Mouse (Mus musculus) embryonic fibroblast, embryonic 13.5 days (primary cell): ENCODE results near the gene Adam19.

Source experiments
- CTCF ChIP-seq: IDR thresholded peaks from 2 replicates; pipeline ENCODE4 v1.5.1; 2011; ENCODE audit warnings: mild to moderate bottlenecking, control low read depth, low read length, moderate library complexity, borderline replicate concordance; ENCODE audit not compliant: insufficient read depth
- POLR2A ChIP-seq: IDR thresholded peaks from 2 replicates; pipeline ENCODE4 v1.6.1; 2011; ENCODE audit warnings: low read depth, mild to moderate bottlenecking, control low read depth, low read length, moderate library complexity

- TF ChIP-seq POLR2A (no peak), CTCF (no peak)
These were observed 18.3 kb downstream of the Adam19 start for GRCm38 (mm10) chr11:46073850-46074688.
